14 mouse cellular contexts compared by ENCODE assay signal in genomic region chr3:131295513-131296200, GRCm38 (mm10). TPM values are rescaled to one million over a fixed set of nuclear protein-coding genes. Genes with fewer than 3 reads are reported as not detected.
DNase-seq lines count a peak whose midpoint lies in the region; ATAC-seq lines count a peak whose summit lies in the region.
"Had no signal": no experiment of that assay in that cellular context is flagged by ENCODE, and none has a peak within 500 bp of the region (broad histone marks: within the 10 kb centered on the region; RNA-seq: fewer than 3 reads in every experiment).

No protein-coding gene starts in this region.

- no peaks in the 10 kb centered on the region; the same call in 1 of the 2 replicates for H3K9me3 ChIP-seq in lung, embryonic 16.5 days (ENCODE audit: control insufficient read depth, low read length)
- 0 out of 2 replicates have a peak, but pooled peaks cover 3% of the 10 kb centered on the region for H3K9me3 ChIP-seq in midbrain, embryonic 10.5 days (replicated peaks)
- H3K9me3 ChIP-seq: limb, embryonic 13.5 days; neural tube, embryonic 15.5 days had no signal

- no peaks in the 10 kb centered on the region for H3K36me3 ChIP-seq in lung, embryonic 16.5 days (ENCODE audit: control insufficient read depth, insufficient read depth, low read length)
- H3K36me3 ChIP-seq in midbrain, embryonic 10.5 days = no peaks in the 10 kb centered on the region
- H3K36me3 ChIP-seq: G1E; limb, embryonic 13.5 days had no signal

- H3K4me2 ChIP-seq in lung, embryonic 16.5 days (ENCODE audit: low read depth, low read length) = no peak overlapping the region
- H3K4me2 ChIP-seq: limb, embryonic 13.5 days; neural tube, embryonic 15.5 days had no signal

- H3K27ac ChIP-seq in lung, embryonic 16.5 days (ENCODE audit: low read length) = peak overlapping the region; percentile 75
- H3K27ac ChIP-seq in midbrain, embryonic 10.5 days (replicated peaks) = no peak overlapping the region
- H3K27ac ChIP-seq: limb, embryonic 13.5 days; neural tube, embryonic 15.5 days had no signal

- no peak overlapping the region for H3K9ac ChIP-seq in lung, embryonic 16.5 days (ENCODE audit: low read length)
- H3K9ac ChIP-seq: limb, embryonic 13.5 days; neural tube, embryonic 15.5 days had no signal

- no peak overlapping the region for H3K4me3 ChIP-seq in lung, embryonic 16.5 days (ENCODE audit: low read length)
- H3K4me3 ChIP-seq in midbrain, embryonic 10.5 days = no peak overlapping the region
- H3K4me3 ChIP-seq: erythroblast, embryonic 14.5 days; limb, embryonic 13.5 days; neural tube, embryonic 15.5 days had no signal

- no peaks in the 10 kb centered on the region for H3K27me3 ChIP-seq in lung, embryonic 16.5 days (ENCODE audit: control insufficient read depth, insufficient read depth, low read depth, low read length)
- H3K27me3 ChIP-seq in midbrain, embryonic 10.5 days (ENCODE audit: low read depth, poor library complexity, severe bottlenecking) = peaks cover 4% of the 10 kb centered on the region; the same call in 1 of the 2 replicates
- H3K27me3 ChIP-seq: limb, embryonic 13.5 days; neural tube, embryonic 15.5 days had no signal

- peak; percentile 28 for DNase-seq in adrenal gland, postnatal 25 days
- no peak for DNase-seq in adrenal gland, postnatal 4 days (ENCODE audit: low spot score in 2 of 2)
- DNase-seq in brain, adult 2 months (ENCODE audit: low read depth, low spot score) = peak; percentile 18
- peak; percentile 73 to 76 for DNase-seq in heart, postnatal 10 days
- DNase-seq in midbrain, embryonic 10.5 days (ENCODE audit: low spot score) = no peak
- DNase-seq in frontal cortex, adult 2 months (ENCODE audit: extremely low spot score in 1 of 2, low spot score in 1 of 2) = no peak
- no peak for DNase-seq in kidney, postnatal 10 days
- DNase-seq: kidney, postnatal 14 days; thymus, postnatal 36 days had no signal

- 47% methylated on average over 12 of the region's 12 CpGs for WGBS in lung, embryonic 16.5 days
- 94% methylated on average over 12 of the region's 12 CpGs for WGBS in midbrain, embryonic 10.5 days

- intact Hi-C loops in heart, postnatal 10 days (cut with DNase I) = no loop called here

- peak; percentile 81 for ATAC-seq in lung, embryonic 16.5 days (ENCODE audit: low read depth)

- peaks cover 8% of the 10 kb centered on the region; the same call in 1 of the 2 replicates for H3K4me1 ChIP-seq in lung, embryonic 16.5 days (replicated peaks; ENCODE audit: control insufficient read depth, insufficient read depth, low read length)
- no peaks in the 10 kb centered on the region for H3K4me1 ChIP-seq in midbrain, embryonic 10.5 days
- H3K4me1 ChIP-seq: neural tube, embryonic 15.5 days had no signal

RNA-seq across cellular contexts. Expression of gene Cyp2u1, which starts 7.4 kb away (rescaled TPM):
- 20.8 and 24.4 TPM in 2 replicates for total RNA-seq in adrenal gland, postnatal 25 days (2021)
- 1 to 10 TPM; 8.7 to 9.5 TPM for total RNA-seq in adrenal gland, postnatal 4 days (2021)
- 10 to 100 TPM; 28.7 to 29.2 TPM for total RNA-seq in heart, postnatal 10 days (2021)
- 1.6 and 2.7 TPM in 2 replicates for polyA plus RNA-seq in lung, embryonic 16.5 days (2015; fragmentation: Nextera tagmentation; extraction: Ambion mirVana)
- 1.2 and 1.8 TPM in 2 replicates for polyA plus RNA-seq in midbrain, embryonic 10.5 days (2016; fragmentation: Nextera tagmentation; extraction: Ambion mirVana)
- 12.5 and 13.8 TPM in 2 replicates for polyA plus RNA-seq in frontal cortex, adult 2 months (2012; rRNA removed)
- polyA plus RNA-seq: erythroblast, embryonic 14.5 days; G1E had no signal

RNA-seq across cellular contexts. Expression of gene Hadh, which starts 23.8 kb away (rescaled TPM):
- total RNA-seq in adrenal gland, postnatal 25 days (2021) = 400 and 413 TPM in 2 replicates
- 100 to 1,000 TPM; 379 to 452 TPM for total RNA-seq in adrenal gland, postnatal 4 days (2021)
- total RNA-seq in heart, postnatal 10 days (2021) = 100 to 1,000 TPM; 573 to 586 TPM
- 121 and 123 TPM in 2 replicates for polyA plus RNA-seq in lung, embryonic 16.5 days (2015; fragmentation: Nextera tagmentation; extraction: Ambion mirVana)
- polyA plus RNA-seq in midbrain, embryonic 10.5 days (2016; fragmentation: Nextera tagmentation; extraction: Ambion mirVana) = 78.5 and 79.3 TPM in 2 replicates
- polyA plus RNA-seq in frontal cortex, adult 2 months (2012; rRNA removed) = 40.2 and 40.8 TPM in 2 replicates

Comparison
In these comparisons a context has a peak if more than half of its experiments do, and no peak if none do; other contexts are left out.
1. DNase-seq: peak in adrenal gland, postnatal 25 days (single experiment), brain, adult 2 months (single experiment) and heart, postnatal 10 days (2 of 2); none in adrenal gland, postnatal 4 days (0 of 2), midbrain, embryonic 10.5 days (single experiment), frontal cortex, adult 2 months (0 of 2) and kidney, postnatal 10 days (single experiment).